Mouse (Mus musculus) kidney, adult 2 months (tissue): ENCODE data around the gene Ngly1.

Experiments used
- CTCF ChIP-seq: fragments of 200-500 bp; conservative IDR thresholded peaks from 2 replicates; pipeline ENCODE4 v1.5.1; 2011; ENCODE audit warnings: low read depth, mild to moderate bottlenecking, control low read depth, low read length, moderate library complexity, mixed read lengths; ENCODE audit not compliant: insufficient read depth, insufficient read length
- POLR2A ChIP-seq: fragments of 200-500 bp; IDR thresholded peaks from one replicate; pipeline ENCODE4 v1.6.1; 2011; ENCODE audit warnings: low read depth, low read length, control low read depth

- no peak for TF ChIP-seq POLR2A
- no peak for TF ChIP-seq CTCF
Measured at GRCm38 (mm10) chr14:16283966-16284365, 34.9 kb downstream of the Ngly1 start.
